Mouse (Mus musculus): ENCODE data around the gene Macrod2.
A peak's percentile ranks its signal among the peaks of the same experiment; 100 is the strongest.

The Macrod2 gene

GRCm38 (mm10) chr2:141618257-141618656, 1223.1 kb downstream of the Macrod2 start:
- no peak for DNase-seq (ENCODE audit: low read depth, low spot score)

- DNase-seq (ENCODE audit: low read depth, low spot score), result no peak
Observed at GRCm38 (mm10) chr2:141664051-141664450, 1268.9 kb downstream of the Macrod2 start.

- DNase-seq (ENCODE audit: low read depth, low spot score), result no peak
Observed at GRCm38 (mm10) chr2:141672814-141673213, 1277.7 kb downstream of the Macrod2 start.

- DNase-seq (ENCODE audit: low read depth, low spot score), result no peak
Observed at GRCm38 (mm10) chr2:141673405-141673804, 1278.3 kb downstream of the Macrod2 start.

GRCm38 (mm10) chr2:141697541-141697940, 1302.4 kb downstream of the Macrod2 start:
- DNase-seq (ENCODE audit: low read depth, low spot score), result no peak

- no peak for DNase-seq (ENCODE audit: low read depth, low spot score)
Observed at GRCm38 (mm10) chr2:141698320-141698719, 1303.2 kb downstream of the Macrod2 start.

- no peak for DNase-seq (ENCODE audit: low read depth, low spot score)
Observed at GRCm38 (mm10) chr2:141700759-141701452, 1305.8 kb downstream of the Macrod2 start.

GRCm38 (mm10) chr2:141711785-141712184, 1316.7 kb downstream of the Macrod2 start:
- DNase-seq (ENCODE audit: low read depth, low spot score), result no peak

- DNase-seq (ENCODE audit: low read depth, low spot score), result no peak
Observed at GRCm38 (mm10) chr2:141712265-141712664, 1317.2 kb downstream of the Macrod2 start.

GRCm38 (mm10) chr2:141715061-141715460, 1320.0 kb downstream of the Macrod2 start:
- DNase-seq (ENCODE audit: low read depth, low spot score), result no peak

GRCm38 (mm10) chr2:141722531-141722930, 1327.4 kb downstream of the Macrod2 start:
- no peak for DNase-seq (ENCODE audit: low read depth, low spot score)

- DNase-seq (ENCODE audit: low read depth, low spot score), result peak; percentile 41
Observed at GRCm38 (mm10) chr2:141728998-141729397, 1333.9 kb downstream of the Macrod2 start.

- no peak for DNase-seq (ENCODE audit: low read depth, low spot score)
Observed at GRCm38 (mm10) chr2:141736685-141737456, 1341.8 kb downstream of the Macrod2 start.

GRCm38 (mm10) chr2:141738702-141739101, 1343.6 kb downstream of the Macrod2 start:
- DNase-seq (ENCODE audit: low read depth, low spot score), result no peak

GRCm38 (mm10) chr2:141740318-141740717, 1345.2 kb downstream of the Macrod2 start:
- DNase-seq (ENCODE audit: low read depth, low spot score), result no peak

GRCm38 (mm10) chr2:141800236-141800635, 1405.1 kb downstream of the Macrod2 start:
- peak; percentile 27 for DNase-seq (ENCODE audit: low read depth, low spot score)

GRCm38 (mm10) chr2:141800909-141801308, 1405.8 kb downstream of the Macrod2 start:
- no peak for DNase-seq (ENCODE audit: low read depth, low spot score)

GRCm38 (mm10) chr2:141816266-141816665, 1421.2 kb downstream of the Macrod2 start:
- no peak for DNase-seq (ENCODE audit: low read depth, low spot score)

- no peak for DNase-seq (ENCODE audit: low read depth, low spot score)
Observed at GRCm38 (mm10) chr2:141817546-141818180, 1422.6 kb downstream of the Macrod2 start.

- no peak for DNase-seq (ENCODE audit: low read depth, low spot score)
Observed at GRCm38 (mm10) chr2:141820795-141821194, 1425.7 kb downstream of the Macrod2 start.

GRCm38 (mm10) chr2:141825606-141826495, 1430.7 kb downstream of the Macrod2 start:
- DNase-seq (ENCODE audit: low read depth, low spot score), result peak; percentile 17

Data from forelimb bud, embryonic 11.5 days (tissue).